Mouse (Mus musculus) MN1 (cell line): Measurements from ENCODE around the gene Pik3r1.

Experiments
- DNase-seq: peaks from one replicate; pipeline ENCODE4 v3.0.0-alpha.2; 2016; ENCODE audit warnings: low spot score

Pik3r1 gene

GRCm38 (mm10) chr13:101767013-101767808, 806 bp downstream of the Pik3r1 start:
- DNase-seq = peak; percentile 72

GRCm38 (mm10) chr13:101766605-101767012, 1.4 kb downstream of the Pik3r1 start:
- no peak for DNase-seq

DNA sequence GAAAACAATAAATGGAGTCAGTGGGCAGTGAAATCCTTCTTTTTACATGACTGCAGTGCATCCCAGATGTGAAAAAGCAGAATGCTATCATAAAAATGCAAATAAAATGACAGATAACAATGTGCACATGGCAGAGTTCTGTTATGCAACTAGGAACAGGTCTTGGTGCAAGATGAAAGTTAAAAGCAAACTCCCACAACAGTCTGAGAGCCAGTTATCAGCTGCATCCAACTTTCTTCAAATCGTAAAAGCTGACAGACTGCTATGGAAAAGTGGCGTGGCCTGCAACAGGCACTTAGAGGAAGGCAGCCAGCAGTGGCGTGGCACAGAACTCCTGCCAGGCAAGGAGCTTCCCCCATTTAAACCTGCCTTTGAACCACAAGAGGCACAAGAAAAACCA, 2.0 kb downstream of the Pik3r1 start:
- DNase-seq = peak; percentile 22

GRCm38 (mm10) chr13:101764111-101764510, 3.9 kb downstream of the Pik3r1 start:
- no peak for DNase-seq

- DNase-seq = no peak
Observed at GRCm38 (mm10) chr13:101763676-101764075, 4.3 kb downstream of the Pik3r1 start.

GRCm38 (mm10) chr13:101763149-101763548, 4.9 kb downstream of the Pik3r1 start:
- DNase-seq = no peak

DNA sequence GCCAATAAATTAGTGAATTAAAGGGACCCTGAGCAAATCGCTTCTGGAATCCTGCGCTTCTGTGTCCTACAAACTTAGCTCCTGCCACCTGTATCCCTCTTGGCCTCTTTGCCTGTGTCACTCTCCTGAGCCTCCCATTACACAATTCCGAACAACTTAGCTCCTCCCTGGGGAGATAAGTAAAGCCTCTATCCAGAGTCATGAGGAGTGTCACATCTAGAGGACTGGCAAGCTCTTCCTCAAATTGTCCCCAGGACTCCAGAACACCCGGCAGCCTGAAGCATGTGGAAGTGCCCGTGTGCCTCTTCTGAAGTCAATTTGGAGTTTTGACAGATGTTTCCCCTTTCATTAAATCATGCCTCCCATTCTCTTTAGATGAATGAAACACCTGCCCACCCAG, 6.4 kb downstream of the Pik3r1 start:
- no peak for DNase-seq

GRCm38 (mm10) chr13:101760953-101761352, 7.1 kb downstream of the Pik3r1 start:
- DNase-seq = no peak

GRCm38 (mm10) chr13:101760001-101760687, 7.9 kb downstream of the Pik3r1 start:
- DNase-seq = no peak

DNA sequence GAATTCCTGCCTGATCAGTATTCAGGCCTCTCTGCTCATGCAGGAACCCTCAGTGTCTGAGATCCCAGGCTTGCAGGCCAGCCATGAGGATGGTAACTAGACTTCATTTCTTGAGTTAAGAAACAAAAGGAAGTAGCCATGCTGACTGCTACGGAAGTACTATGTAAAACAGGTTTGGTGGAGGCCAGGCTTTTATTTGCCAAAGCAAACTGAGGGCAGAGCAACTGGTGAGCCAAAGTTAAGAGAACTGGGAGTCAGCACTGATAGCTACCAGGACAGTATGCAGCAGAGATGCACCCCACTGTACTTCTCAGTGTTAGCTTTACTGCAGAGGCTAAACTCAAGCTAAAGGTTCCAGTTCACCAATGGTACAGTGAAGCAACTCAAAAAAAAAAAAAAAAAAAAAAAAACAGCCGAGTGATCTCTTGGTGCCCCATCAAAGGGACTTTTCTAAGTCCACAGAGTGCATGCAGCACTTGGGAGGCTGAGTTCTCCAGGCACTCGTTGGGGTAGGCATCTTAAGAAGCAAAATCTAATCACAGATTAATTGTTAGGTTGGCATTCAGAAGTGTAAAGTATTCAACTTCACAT, 8.6 kb downstream of the Pik3r1 start:
- DNase-seq = no peak

- DNase-seq = no peak
Observed at GRCm38 (mm10) chr13:101757801-101758422, 10.1 kb downstream of the Pik3r1 start.

GRCm38 (mm10) chr13:101755228-101755627, 12.8 kb downstream of the Pik3r1 start:
- no peak for DNase-seq

DNA sequence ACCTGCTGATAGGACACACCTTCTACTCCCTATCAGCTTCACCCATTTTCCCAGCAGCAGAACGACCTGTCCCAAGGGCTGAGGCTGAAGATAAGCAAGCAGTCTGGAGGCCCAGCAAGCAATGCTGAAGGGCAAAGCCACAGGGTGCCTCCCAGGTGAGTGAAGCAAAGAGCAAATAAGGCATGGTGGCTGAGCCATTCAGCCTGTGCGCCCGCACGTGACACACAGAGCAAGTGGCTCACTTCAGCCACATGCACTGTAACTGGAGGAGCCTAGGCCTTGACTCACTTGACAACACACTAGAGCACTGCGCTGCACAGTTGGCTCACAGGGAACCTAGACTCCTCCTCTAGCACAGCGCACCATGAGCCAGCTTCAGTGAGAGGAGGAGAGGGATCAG, 14.4 kb downstream of the Pik3r1 start:
- no peak for DNase-seq

DNA sequence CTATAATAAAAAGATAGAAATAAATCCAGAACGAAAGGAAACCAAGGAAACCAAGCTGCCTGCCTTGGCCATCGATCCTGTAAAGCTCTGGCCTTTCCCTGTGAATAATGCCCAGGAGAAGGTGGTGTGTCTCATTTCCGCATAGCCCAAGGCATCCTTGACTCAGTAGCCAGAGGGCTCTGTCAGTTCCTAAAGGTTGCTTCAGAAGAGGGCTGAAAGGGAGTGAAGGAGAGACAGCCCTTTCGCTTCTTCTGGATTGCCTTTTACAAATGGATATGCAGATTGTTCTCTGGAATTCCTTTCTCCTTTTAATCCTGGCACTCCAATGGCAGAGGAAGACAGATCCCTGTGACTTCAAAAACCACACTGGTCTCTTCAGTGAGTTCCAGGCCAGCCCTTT, 16.2 kb downstream of the Pik3r1 start:
- DNase-seq = no peak

DNA sequence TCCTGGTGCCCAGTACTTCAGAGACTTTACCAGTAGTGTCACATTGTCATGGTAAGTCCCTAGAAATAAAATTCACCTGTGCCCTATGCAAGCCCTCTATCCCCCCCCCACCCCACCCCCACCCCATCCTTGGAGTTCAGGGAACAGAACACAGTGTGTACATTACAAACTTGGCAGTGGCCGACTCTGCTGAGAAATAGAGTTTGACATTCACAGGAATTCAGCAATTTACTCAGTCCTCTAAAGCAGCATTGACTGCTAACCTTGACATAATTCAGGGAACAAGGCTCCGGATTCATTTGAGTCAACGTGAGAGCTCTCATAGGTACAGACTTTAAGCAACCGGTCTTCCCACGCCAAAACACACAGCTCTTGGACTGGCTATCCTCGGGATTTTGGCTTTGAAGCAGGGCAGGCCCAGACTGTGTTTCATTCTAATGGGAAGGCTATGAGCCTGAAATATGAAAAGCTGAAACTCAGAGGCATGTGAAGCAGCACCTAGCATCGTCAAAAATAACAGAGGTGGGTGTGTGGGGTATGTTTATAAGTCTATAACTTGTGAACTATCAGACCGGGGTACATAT, 21.9 kb downstream of the Pik3r1 start:
- DNase-seq = no peak

DNA sequence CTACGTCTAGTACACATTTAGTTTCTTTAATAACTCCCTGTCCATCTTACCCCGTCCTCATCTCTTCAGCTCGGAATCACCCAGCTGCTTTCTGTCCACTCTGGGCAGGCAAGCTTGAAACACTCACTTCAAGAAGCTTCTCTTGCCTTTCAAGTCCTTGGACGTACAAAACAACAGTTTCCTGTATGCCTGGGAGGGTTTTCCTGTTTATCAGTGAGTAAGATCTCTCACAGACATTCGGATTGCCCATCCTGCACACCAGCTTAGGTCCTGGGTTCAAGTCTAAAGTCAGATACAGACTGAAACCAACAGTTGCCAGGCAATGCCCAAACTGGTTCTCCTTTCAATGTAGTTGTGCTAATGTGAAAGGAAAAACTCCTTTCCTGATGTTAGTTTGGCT, 23.1 kb downstream of the Pik3r1 start:
- DNase-seq = no peak

GRCm38 (mm10) chr13:101744053-101744452, 24.0 kb downstream of the Pik3r1 start:
- no peak for DNase-seq

DNA sequence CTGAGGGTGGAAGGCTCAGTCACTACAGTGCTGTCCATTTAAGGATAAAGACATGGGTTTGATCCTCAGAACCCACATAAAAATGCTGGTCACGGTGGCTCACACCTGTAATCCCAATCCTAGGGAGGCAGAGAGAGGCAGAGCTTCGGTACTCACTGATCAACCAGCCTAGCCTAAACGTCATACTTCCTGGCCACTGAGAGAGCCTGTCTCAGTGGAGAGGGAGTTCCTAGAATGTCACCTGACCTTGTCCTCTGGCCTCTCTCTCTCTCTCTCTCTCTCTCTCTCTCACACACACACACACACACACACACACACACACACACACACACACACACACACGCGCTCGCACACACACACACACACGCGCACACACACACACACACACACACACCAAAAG, 24.8 kb downstream of the Pik3r1 start:
- peak; percentile 46 for DNase-seq

DNA sequence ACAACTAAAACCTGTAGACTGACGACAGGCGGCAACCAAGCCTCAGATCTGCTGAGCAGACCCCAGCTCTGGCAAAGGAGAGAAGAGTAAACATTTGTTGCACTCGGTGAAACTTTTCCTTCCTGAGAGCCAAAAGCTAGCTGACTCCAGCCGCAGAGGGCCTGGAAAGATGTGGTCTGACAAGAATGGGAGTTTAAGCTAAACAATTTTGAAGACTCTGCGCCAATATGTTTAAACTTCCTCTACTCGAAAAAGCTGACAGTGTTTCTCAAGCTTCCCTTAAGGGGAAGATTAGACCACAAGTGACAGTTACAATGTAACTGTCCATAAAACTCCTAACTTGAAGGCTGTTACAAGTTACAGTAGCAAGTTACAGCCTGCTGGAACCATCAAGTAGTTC, 25.4 kb downstream of the Pik3r1 start:
- DNase-seq = no peak

DNA sequence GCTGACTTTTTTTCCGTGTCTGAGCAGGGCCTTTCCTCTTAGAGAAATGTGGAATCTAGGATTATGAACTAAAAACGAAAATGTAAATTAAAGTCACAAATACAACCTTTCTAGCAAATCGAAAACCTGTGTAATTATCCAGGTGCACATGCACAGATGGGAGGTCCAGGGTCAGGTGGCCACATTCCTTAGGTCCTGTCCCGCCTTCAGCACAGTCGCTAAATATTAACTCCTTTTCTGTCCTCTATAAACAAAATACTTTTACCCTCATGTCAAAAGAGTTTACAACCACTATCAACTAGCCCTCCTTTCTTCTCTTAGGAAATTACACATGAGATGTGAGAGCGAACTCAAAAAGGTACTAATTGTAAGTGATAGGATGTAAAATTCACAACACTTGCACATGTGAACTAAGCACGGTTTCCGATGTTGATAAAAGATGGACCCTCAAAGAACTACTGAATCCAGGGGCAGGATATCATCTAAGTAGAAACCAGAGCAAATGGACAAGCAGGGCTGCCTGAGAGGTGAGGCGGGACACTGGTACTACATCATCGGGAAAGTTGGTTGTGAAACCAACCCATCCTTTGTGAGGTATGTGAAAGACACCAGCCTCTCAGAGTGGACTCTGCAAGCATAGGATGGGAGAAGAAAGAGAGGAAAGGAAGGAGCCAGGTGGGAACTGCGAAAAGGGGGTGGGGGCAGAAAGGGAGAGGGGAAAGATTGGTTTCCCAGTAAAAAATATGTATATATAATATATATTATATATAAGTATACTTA, 26.3 kb downstream of the Pik3r1 start:
- no peak for DNase-seq

- DNase-seq = no peak
Observed at GRCm38 (mm10) chr13:101739732-101740381, 28.2 kb downstream of the Pik3r1 start.
